9 mouse cellular contexts compared by ENCODE assay signal in the genomic region with DNA sequence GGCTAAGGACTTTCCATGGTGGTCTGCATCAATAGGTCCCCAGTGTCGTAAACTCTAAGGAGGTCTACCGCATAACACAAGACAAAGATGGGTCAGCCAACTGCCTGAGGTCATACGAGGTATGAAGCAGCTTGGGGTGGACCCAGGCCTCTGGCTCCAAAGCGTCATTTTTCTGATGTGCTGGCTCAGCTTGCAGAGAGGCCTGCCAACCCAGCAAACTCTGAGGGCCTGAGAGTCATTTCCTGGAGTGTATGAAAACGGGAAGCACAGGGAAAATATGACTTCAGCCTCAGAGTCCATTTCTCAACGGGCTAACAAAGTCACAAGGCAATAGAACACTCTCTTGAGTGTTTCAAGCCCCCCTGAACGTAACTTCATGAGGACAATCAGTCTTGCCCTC. TPM values are rescaled to one million over a fixed set of nuclear protein-coding genes. Genes with fewer than 3 reads are reported as not detected.
A peak's percentile ranks its signal among the peaks of the same experiment; 100 is the strongest.
DNase-seq lines count a peak whose midpoint lies in the region; ATAC-seq and TF ChIP-seq lines count a peak whose summit lies in the region.
"Had no signal": no experiment of that assay in that cellular context is flagged by ENCODE, and none has a peak within 500 bp of the region (broad histone marks: within the 10 kb centered on the region; RNA-seq: fewer than 3 reads in every experiment).

No protein-coding gene starts in this region.

- peak; percentile 30; the same call in 1 of the 2 replicates for TF ChIP-seq EP300 in liver, postnatal 0 days (IDR thresholded peaks at IDR 0.05; ENCODE audit: low read depth)

- peak; percentile 54 for ATAC-seq in liver, postnatal 0 days
- no peak for ATAC-seq in liver, embryonic 11.5 days (replicated peaks; ENCODE audit: low FRiP score)
- peak; percentile 32; the same call in 1 of the 2 replicates for ATAC-seq in limb, embryonic 14.5 days (ENCODE audit: low FRiP score, low read depth)
- ATAC-seq in stomach, embryonic 16.5 days (ENCODE audit: insufficient read depth, low FRiP score): 0 out of 2 replicates have a peak, but pooled peaks have one; percentile 42
- ATAC-seq: Patski had no signal

- TF ChIP-seq POLR2A in limb, embryonic 14.5 days (IDR thresholded peaks at IDR 0.05; ENCODE audit: borderline replicate concordance, extremely low read depth, insufficient read depth, insufficient read length): no peak

- peaks cover 6% of the 10 kb centered on the region; the same call in 1 of the 2 replicates for H3K4me1 ChIP-seq in liver, postnatal 0 days (ENCODE audit: insufficient read depth)
- no peaks in the 10 kb centered on the region for H3K4me1 ChIP-seq in liver, embryonic 11.5 days (replicated peaks; ENCODE audit: control insufficient read depth, insufficient read depth, low read length)
- H3K4me1 ChIP-seq in limb, embryonic 14.5 days (ENCODE audit: control insufficient read depth, insufficient read depth, low read length): peaks cover 24% of the 10 kb centered on the region
- 0 out of 2 replicates have a peak, but pooled peaks cover 3% of the 10 kb centered on the region for H3K4me1 ChIP-seq in stomach, embryonic 16.5 days (ENCODE audit: control insufficient read depth, insufficient read depth, low read length)
- peaks cover 38% of the 10 kb centered on the region for H3K4me1 ChIP-seq in hindbrain, embryonic 10.5 days (replicated peaks)

- whole genome bisulfite sequencing in liver, postnatal 0 days (ENCODE audit: insufficient replicate concordance): 44% methylated on average over 7 of the region's 7 CpGs
- 68% methylated on average over 7 of the region's 7 CpGs for WGBS in liver, embryonic 11.5 days
- 54% methylated on average over 7 of the region's 7 CpGs for WGBS in limb, embryonic 14.5 days
- WGBS in stomach, embryonic 16.5 days: 66% methylated on average over 7 of the region's 7 CpGs
- WGBS in hindbrain, embryonic 10.5 days: 83% methylated on average over 7 of the region's 7 CpGs

- H3K36me3 ChIP-seq in liver, postnatal 0 days (replicated peaks; ENCODE audit: insufficient read depth, low read length): peaks cover 20% of the 10 kb centered on the region
- H3K36me3 ChIP-seq in liver, embryonic 11.5 days (ENCODE audit: control insufficient read depth, insufficient read depth, low read length): no peaks in the 10 kb centered on the region
- peaks cover 33% of the 10 kb centered on the region for H3K36me3 ChIP-seq in limb, embryonic 14.5 days (ENCODE audit: control insufficient read depth, insufficient read depth, low read length)
- H3K36me3 ChIP-seq in stomach, embryonic 16.5 days (ENCODE audit: control insufficient read depth, insufficient read depth, low read length): peaks cover 4% of the 10 kb centered on the region; the same call in 1 of the 2 replicates
- peaks cover 47% of the 10 kb centered on the region for H3K36me3 ChIP-seq in hindbrain, embryonic 10.5 days

- TF ChIP-seq CTCF in liver, postnatal 0 days (IDR thresholded peaks at IDR 0.05; ENCODE audit: low read depth): no peak

- no peak overlapping the region for H3K27ac ChIP-seq in liver, postnatal 0 days (ENCODE audit: low read depth)
- no peak overlapping the region for H3K27ac ChIP-seq in liver, embryonic 11.5 days (ENCODE audit: low read depth, low read length)
- H3K27ac ChIP-seq in limb, embryonic 14.5 days (replicated peaks; ENCODE audit: low read depth, low read length): no peak overlapping the region; the same call in 1 of the 2 replicates
- H3K27ac ChIP-seq in stomach, embryonic 16.5 days (ENCODE audit: low read length): no peak overlapping the region
- no peak overlapping the region for H3K27ac ChIP-seq in hindbrain, embryonic 10.5 days

- H3K9me3 ChIP-seq in liver, postnatal 0 days (ENCODE audit: low read length): no peaks in the 10 kb centered on the region
- no peaks in the 10 kb centered on the region for H3K9me3 ChIP-seq in liver, embryonic 11.5 days (ENCODE audit: control insufficient read depth, low read length)
- H3K9me3 ChIP-seq in limb, embryonic 14.5 days (ENCODE audit: control insufficient read depth, low read length): no peaks in the 10 kb centered on the region
- H3K9me3 ChIP-seq in stomach, embryonic 16.5 days (replicated peaks; ENCODE audit: control insufficient read depth, low read length): no peaks in the 10 kb centered on the region
- H3K9me3 ChIP-seq in hindbrain, embryonic 10.5 days: no peaks in the 10 kb centered on the region

- no peak overlapping the region for H3K4me2 ChIP-seq in liver, postnatal 0 days (ENCODE audit: low read depth, low read length)
- H3K4me2 ChIP-seq in liver, embryonic 11.5 days: no peak overlapping the region
- H3K4me2 ChIP-seq in limb, embryonic 14.5 days (replicated peaks; ENCODE audit: low read depth, low read length, severe bottlenecking): no peak overlapping the region
- no peak overlapping the region for H3K4me2 ChIP-seq in stomach, embryonic 16.5 days (ENCODE audit: low read depth, low read length)

- no peaks in the 10 kb centered on the region for H3K27me3 ChIP-seq in liver, postnatal 0 days (ENCODE audit: insufficient read depth, low read length)
- no peaks in the 10 kb centered on the region for H3K27me3 ChIP-seq in liver, embryonic 11.5 days (replicated peaks; ENCODE audit: control insufficient read depth, insufficient read depth, low read length)
- no peaks in the 10 kb centered on the region for H3K27me3 ChIP-seq in limb, embryonic 14.5 days (ENCODE audit: control insufficient read depth, insufficient read depth, low read length)
- H3K27me3 ChIP-seq in stomach, embryonic 16.5 days (ENCODE audit: control insufficient read depth, insufficient read depth, low read length): no peaks in the 10 kb centered on the region
- H3K27me3 ChIP-seq in hindbrain, embryonic 10.5 days (ENCODE audit: insufficient read depth, poor library complexity, severe bottlenecking): no peaks in the 10 kb centered on the region
- H3K27me3 ChIP-seq: Patski had no signal

- no peak overlapping the region for H3K4me3 ChIP-seq in liver, postnatal 0 days (ENCODE audit: low read depth, low read length)
- no peak overlapping the region for H3K4me3 ChIP-seq in liver, embryonic 11.5 days (ENCODE audit: low read depth, low read length)
- H3K4me3 ChIP-seq in limb, embryonic 14.5 days (replicated peaks; ENCODE audit: low read length): no peak overlapping the region
- H3K4me3 ChIP-seq in stomach, embryonic 16.5 days (replicated peaks; ENCODE audit: low read length): no peak overlapping the region
- no peak overlapping the region for H3K4me3 ChIP-seq in hindbrain, embryonic 10.5 days

- DNase-seq in cerebellum, adult 9-10 months: peak; percentile 3
- no peak for DNase-seq in cerebellum, postnatal 36 days
- no peak for DNase-seq in liver, postnatal 0 days
- no peak for DNase-seq in liver, embryonic 11.5 days (ENCODE audit: low spot score)
- DNase-seq in limb, embryonic 14.5 days (ENCODE audit: low spot score): peak; percentile 60
- DNase-seq in cerebellum, adult 11 months: no peak
- DNase-seq in hindbrain, embryonic 10.5 days (ENCODE audit: low spot score): no peak

- no peak overlapping the region for H3K9ac ChIP-seq in liver, postnatal 0 days (replicated peaks)
- H3K9ac ChIP-seq in liver, embryonic 11.5 days (ENCODE audit: low read depth, low read length): no peak overlapping the region
- H3K9ac ChIP-seq in limb, embryonic 14.5 days (ENCODE audit: low read depth, low read length, severe bottlenecking): no peak overlapping the region
- no peak overlapping the region for H3K9ac ChIP-seq in stomach, embryonic 16.5 days (ENCODE audit: low read length)

RNA-seq across cellular contexts. Expression of gene Snx18, which starts 28.9 kb away (rescaled TPM):
- 5.7 and 6.9 TPM in 2 replicates for polyA plus RNA-seq in liver, postnatal 0 days (2015; fragmentation: Nextera tagmentation; extraction: Ambion mirVana)
- 14.9 and 16.0 TPM in 2 replicates for polyA plus RNA-seq in liver, embryonic 11.5 days (2014; fragmentation: Nextera tagmentation; extraction: Ambion mirVana)
- polyA plus RNA-seq in limb, embryonic 14.5 days (2012; rRNA removed): 23.8 and 26.6 TPM in 2 replicates
- 37.4 and 41.9 TPM in 2 replicates for polyA plus RNA-seq in limb, embryonic 14.5 days (2014; fragmentation: Nextera tagmentation; extraction: Ambion mirVana)
- polyA plus RNA-seq in stomach, embryonic 16.5 days (2015; fragmentation: Nextera tagmentation; extraction: Ambion mirVana): 10.5 and 13.6 TPM in 2 replicates
- 18.1 and 18.4 TPM in 2 replicates for polyA plus RNA-seq in hindbrain, embryonic 10.5 days (2016; fragmentation: Nextera tagmentation; extraction: Ambion mirVana)

Comparison
In these comparisons a context has a peak if more than half of its experiments do, and no peak if none do; other contexts are left out.
1. DNase-seq: peak in cerebellum, adult 9-10 months (single experiment) and limb, embryonic 14.5 days (single experiment); none in cerebellum, postnatal 36 days (0 of 2), liver, postnatal 0 days (single experiment), liver, embryonic 11.5 days (single experiment), cerebellum, adult 11 months (single experiment) and hindbrain, embryonic 10.5 days (single experiment).